Mouse (Mus musculus): ENCODE results near the gene Man1c1.

- TF ChIP-seq CTCF (IDR thresholded peaks at IDR 0.05; ENCODE audit: extremely low read depth, insufficient read depth, insufficient read length, insufficient replicate concordance): no peak
- TF ChIP-seq POLR2A (IDR thresholded peaks at IDR 0.05; ENCODE audit: low read depth, low read length): no peak
These were observed 52.7 kb downstream of the Man1c1 start for GRCm38 (mm10) chr4:134651358-134651757.

All from spleen, adult 2 months (tissue).